Mouse (Mus musculus) adrenal gland, postnatal 36 days (tissue): ENCODE results near the gene Adgrf4. TPM values are rescaled to one million over a fixed set of nuclear protein-coding genes. Genes with fewer than 3 reads are reported as not detected.

Source experiments
- DNase-seq, 2 experiments: peaks; one replicate each; pipeline ENCODE4 v3.0.0; 2021; ENCODE audit warnings: mixed read lengths in 1 of 2
- long read RNA-seq, 2 experiments: library from polyadenylated mRNA; stranded (forward); transcript quantifications; one replicate each; pipeline ENCODE4 v2.0.0; 2021; ENCODE audit warnings: borderline sequencing depth in 2 of 2
- total RNA-seq, 2 experiments: library from RNA; stranded (reverse); gene quantifications; 2 replicates each; pipeline ENCODE4 v1.2.3; 2021

Gene Adgrf4
- total RNA-seq, result under 1 TPM in 1 of 2 experiments, not detected in 1; 0.13 TPM
- long read RNA-seq, experiment 1, result 0 reads
- long read RNA-seq, experiment 2, result 0 reads

GRCm38 (mm10) chr17:42692136-42692535, at the start of gene Adgrf4:
Adgrf4 (minus strand) TSS chr17:42692284.
- peak in 1 of 2 experiments; percentile 2 for DNase-seq

- no peak for DNase-seq
Measured at GRCm38 (mm10) chr17:42741801-42742217, 49.7 kb upstream of the Adgrf4 start, which contains the start of gene Adgrf2. Adgrf2 (minus strand) TSS chr17:42742179.

- no peak for DNase-seq
Measured at GRCm38 (mm10) chr17:42738794-42739193, 46.7 kb upstream of the Adgrf4 start.

GRCm38 (mm10) chr17:42717161-42717560, 25.1 kb upstream of the Adgrf4 start:
- DNase-seq, result peak in 1 of 2 experiments; percentile 5

GRCm38 (mm10) chr17:42714991-42715390, 22.9 kb upstream of the Adgrf4 start:
- no peak for DNase-seq

- no peak for DNase-seq
Measured at GRCm38 (mm10) chr17:42710717-42711116, 18.6 kb upstream of the Adgrf4 start.

GRCm38 (mm10) chr17:42705611-42706010, 13.5 kb upstream of the Adgrf4 start:
- DNase-seq, result no peak

- peak in 1 of 2 experiments; percentile 1 for DNase-seq
Measured at GRCm38 (mm10) chr17:42702198-42702597, 10.1 kb upstream of the Adgrf4 start.

- peak in 1 of 2 experiments; percentile 2 for DNase-seq
Measured at GRCm38 (mm10) chr17:42694730-42695129, 2.6 kb upstream of the Adgrf4 start.

GRCm38 (mm10) chr17:42690531-42690930, 1.6 kb downstream of the Adgrf4 start:
- DNase-seq, result no peak

- DNase-seq, result peak; percentile 35 to 55
Measured at GRCm38 (mm10) chr17:42658634-42659422, 33.3 kb downstream of the Adgrf4 start.

GRCm38 (mm10) chr17:42643416-42643815, 48.7 kb downstream of the Adgrf4 start:
- no peak for DNase-seq

GRCm38 (mm10) chr17:42630206-42630605, 61.9 kb downstream of the Adgrf4 start:
- no peak for DNase-seq

GRCm38 (mm10) chr17:42613043-42613737, 78.9 kb downstream of the Adgrf4 start:
- peak; percentile 12 to 36 for DNase-seq

GRCm38 (mm10) chr17:42611295-42611694, 80.8 kb downstream of the Adgrf4 start, which contains the start of gene Opn5:
Opn5 (minus strand) TSS chr17:42611395.
- DNase-seq, result no peak

- no peak for DNase-seq
Measured at GRCm38 (mm10) chr17:42608270-42608669, 83.8 kb downstream of the Adgrf4 start.

Other genes starting within 250 kb of the Adgrf4 start
- not detected for gene Opn5, start 80.9 kb downstream of the Adgrf4 start, total RNA-seq
- gene Adgrf2, start 49.9 kb upstream of the Adgrf4 start, total RNA-seq, result not detected
- gene Cd2ap, start 184.4 kb upstream of the Adgrf4 start, total RNA-seq, result 10 to 100 TPM; 56.4 to 70.1 TPM